Mouse (Mus musculus) heart, embryonic 12.5 days (tissue): Measurements from ENCODE around the gene Ascc1. TPM values are rescaled to one million over a fixed set of nuclear protein-coding genes. Genes with fewer than 3 reads are reported as not detected.
"Not testable (repeated sequence)": the region's sequence is repeated elsewhere in the genome, so short reads cannot be mapped to it uniquely, and the experiment has no call there.

ENCODE experiments used
- ATAC-seq: fragments of 200-750 bp; cut with Nextera tagmentation; 2 replicates; pipeline ENCODE4 v1.8.0; 2017; ENCODE audit warnings: moderate TSS enrichment, moderate library complexity; ENCODE audit not compliant: insufficient number of reproducible peaks, low FRiP score
- H3K27ac ChIP-seq: fragments of 300-500 bp; sonication (generic); 2 replicates; pipeline ENCODE4 v1.5.1; 2016; ENCODE audit warnings: mild to moderate bottlenecking, moderate library complexity; ENCODE audit not compliant: poor library complexity, severe bottlenecking
- H3K27me3 ChIP-seq: fragments of 300-500 bp; sonication (generic); replicated peaks from 2 replicates; pipeline ENCODE4 v1.6.1; 2016; ENCODE audit warnings: mild to moderate bottlenecking, moderate library complexity
- H3K36me3 ChIP-seq: fragments of 300-500 bp; sonication (generic); 2 replicates; pipeline ENCODE4 v1.6.1; 2016; ENCODE audit warnings: mild to moderate bottlenecking, moderate library complexity
- H3K4me1 ChIP-seq: fragments of 300-500 bp; sonication (generic); replicated peaks from 2 replicates; pipeline ENCODE4 v1.6.1; 2016; ENCODE audit warnings: mild to moderate bottlenecking
- H3K4me2 ChIP-seq: fragments of 300-500 bp; sonication (generic); 2 replicates; pipeline ENCODE4 v1.6.1; 2016; ENCODE audit warnings: mild to moderate bottlenecking, moderate library complexity
- H3K4me3 ChIP-seq: fragments of 300-500 bp; sonication (generic); 2 replicates; pipeline ENCODE4 v1.5.1; 2016; ENCODE audit warnings: mild to moderate bottlenecking
- H3K9ac ChIP-seq: fragments of 300-500 bp; sonication (generic); 2 replicates; pipeline ENCODE4 v1.6.1; 2016; ENCODE audit warnings: mild to moderate bottlenecking, moderate library complexity
- H3K9me3 ChIP-seq: fragments of 300-500 bp; sonication (generic); replicated peaks from 2 replicates; pipeline ENCODE4 v1.6.1; 2016; ENCODE audit warnings: mild to moderate bottlenecking, moderate library complexity
- WGBS: fragments of 180-500 bp; shearing (Covaris S2); methylation state at CpG from one replicate; pipeline ENCODE4 v1.1.7; 2016; 5-methylcytosine and 5-hydroxymethylcytosine counted together
- microRNA-seq: library from miRNA; unstranded; fragments of <30 nt; microRNA quantifications from one replicate; pipeline ENCODE4, GENCODE M21; 2017
- polyA plus RNA-seq: library from polyadenylated mRNA; unstranded; fragments of >200 nt; fragmentation: Nextera tagmentation; extraction: Ambion mirVana; gene quantifications from 2 replicates; pipeline ENCODE4 v1.2.1, GENCODE M21; 2016

Ascc1 gene
- polyA plus RNA-seq, 1 experiment from 2014 or later = 33.2 TPM

- Histone ChIP-seq H3K4me1 (peaks cover 9% of the 10 kb centered on the region; the same call in 1 of the 2 replicates), H3K4me2 (no peak overlapping the region), H3K27me3 (peaks cover 19% of the 10 kb centered on the region), H3K9ac (no peak overlapping the region), H3K4me3 (no peak overlapping the region), H3K9me3 (0 out of 2 replicates have a peak, but pooled peaks cover 7% of the 10 kb centered on the region), H3K27ac (no peak overlapping the region), H3K36me3 (no peaks in the 10 kb centered on the region)
- no peak for ATAC-seq
- WGBS = 81% methylated on average over 5 of the region's 5 CpGs
Measured at GRCm38 (mm10) chr10:60138680-60139079, 136.1 kb downstream of the Ascc1 start.

- no peak overlapping the region for H3K27ac ChIP-seq
- no peak for ATAC-seq
- H3K4me2 ChIP-seq = no peak overlapping the region
- no peaks in the 10 kb centered on the region for H3K36me3 ChIP-seq
- H3K27me3 ChIP-seq = 0 out of 2 replicates have a peak, but pooled peaks cover 23% of the 10 kb centered on the region
- H3K9ac ChIP-seq = no peak overlapping the region
- WGBS = 79% methylated on average over 4 of the region's 4 CpGs
- 0 out of 2 replicates have a peak, but pooled peaks cover 4% of the 10 kb centered on the region for H3K4me1 ChIP-seq
- no peak overlapping the region for H3K4me3 ChIP-seq
- H3K9me3 ChIP-seq = 0 out of 2 replicates have a peak, but pooled peaks cover 7% of the 10 kb centered on the region
Measured at GRCm38 (mm10) chr10:60140751-60141150, 138.1 kb downstream of the Ascc1 start.

GRCm38 (mm10) chr10:60141656-60142160, 139.1 kb downstream of the Ascc1 start:
- Histone ChIP-seq H3K4me1 (no peaks in the 10 kb centered on the region), H3K4me2 (no peak overlapping the region), H3K9me3 (0 out of 2 replicates have a peak, but pooled peaks cover 7% of the 10 kb centered on the region), H3K9ac (no peak overlapping the region), H3K27me3 (peaks cover 31% of the 10 kb centered on the region), H3K27ac (no peak overlapping the region), H3K4me3 (no peak overlapping the region), H3K36me3 (no peaks in the 10 kb centered on the region)
- 77% methylated on average over 3 of the region's 3 CpGs for WGBS
- ATAC-seq = 0 out of 2 replicates have a peak, but pooled peaks have one; percentile 43

GRCm38 (mm10) chr10:60147510-60148047, 145.0 kb downstream of the Ascc1 start:
- H3K36me3 ChIP-seq, H3K9me3 ChIP-seq, H3K27ac ChIP-seq, H3K4me3 ChIP-seq, H3K4me1 ChIP-seq, ATAC-seq, H3K9ac ChIP-seq, H3K4me2 ChIP-seq: not testable (repeated sequence)
- WGBS = 46% methylated on average over 10 of the region's 10 CpGs
- H3K27me3 ChIP-seq = peaks cover 41% of the 10 kb centered on the region

- H3K4me3 ChIP-seq = no peak overlapping the region
- no peak overlapping the region for H3K27ac ChIP-seq
- no peaks in the 10 kb centered on the region for H3K4me1 ChIP-seq
- no peaks in the 10 kb centered on the region for H3K36me3 ChIP-seq
- H3K4me2 ChIP-seq = no peak overlapping the region
- WGBS = 3% methylated on average over 5 of the region's 5 CpGs
- no peaks in the 10 kb centered on the region for H3K9me3 ChIP-seq
- no peak; the same call in 1 of the 2 replicates for ATAC-seq
- H3K27me3 ChIP-seq = peaks cover 36% of the 10 kb centered on the region
- no peak overlapping the region for H3K9ac ChIP-seq
Measured at GRCm38 (mm10) chr10:60148087-60148486, 145.5 kb downstream of the Ascc1 start.

Small RNA genes lying within 50 kb of the gene (microRNA-seq; reads per million reads assigned to microRNA genes)
- not detected for gene Mir6906

Other genes with a start within 250 kb of the Ascc1 start
- 31.4 and 32.8 TPM in 2 replicates for gene Dnajb12, start 123.2 kb upstream of the Ascc1 start, polyA plus RNA-seq
- 23.9 and 25.7 TPM in 2 replicates for gene Ddit4, start 51.0 kb upstream of the Ascc1 start, polyA plus RNA-seq
- gene Anapc16, start 330 bp downstream of the Ascc1 start, polyA plus RNA-seq = 79.4 and 84.7 TPM in 2 replicates
- gene Spock2, start 103.4 kb downstream of the Ascc1 start, polyA plus RNA-seq = 2.2 and 2.3 TPM in 2 replicates
- gene Chst3, start 216.5 kb downstream of the Ascc1 start, polyA plus RNA-seq = 0.69 and 0.72 TPM in 2 replicates